ENCODE assay signal across 8 mouse cellular contexts in the genomic region with DNA sequence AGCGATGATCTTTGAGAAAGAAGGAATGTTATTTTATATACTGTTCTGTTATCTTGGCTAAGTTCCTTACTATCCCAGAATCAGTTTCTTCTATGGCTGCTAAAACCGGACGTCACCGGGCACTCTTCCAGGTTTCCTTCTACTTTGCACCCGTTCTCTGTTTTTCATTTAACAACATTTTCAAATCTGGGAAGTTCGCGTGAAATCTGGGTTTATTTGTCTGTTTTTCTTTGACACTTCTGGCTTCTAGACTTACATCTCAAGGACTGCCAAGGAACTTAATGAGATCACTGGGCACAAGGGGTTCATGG. TPM values are rescaled to one million over a fixed set of nuclear protein-coding genes. Genes with fewer than 3 reads are reported as not detected.
DNase-seq lines count a peak whose midpoint lies in the region; ATAC-seq and TF ChIP-seq lines count a peak whose summit lies in the region.

No protein-coding gene starts in this region.

- peak; percentile 18; the same call in 1 of the 2 replicates for ATAC-seq in limb, embryonic 11.5 days (ENCODE audit: insufficient number of reproducible peaks, low FRiP score, low TSS enrichment, low read depth)
- ATAC-seq in midbrain, embryonic 14.5 days (ENCODE audit: low FRiP score, low TSS enrichment) = no peak

- no peak for TF ChIP-seq CTCF in thymus, adult 2 months (IDR thresholded peaks at IDR 0.05; ENCODE audit: borderline replicate concordance, control insufficient read depth, extremely low read depth, insufficient read depth, low read length, poor library complexity)

- peak overlapping the region; percentile 39 for H3K4me2 ChIP-seq in limb, embryonic 11.5 days (ENCODE audit: low read depth, severe bottlenecking)
- H3K4me2 ChIP-seq in midbrain, embryonic 14.5 days (ENCODE audit: low read length) = peak overlapping the region; percentile 63

- no peaks in the 10 kb centered on the region for H3K27me3 ChIP-seq in thymus, adult 2 months (ENCODE audit: control insufficient read depth, insufficient read depth, low read length)
- H3K27me3 ChIP-seq in limb, embryonic 11.5 days (ENCODE audit: control insufficient read depth, insufficient read depth, low read length) = no peaks in the 10 kb centered on the region
- H3K27me3 ChIP-seq in midbrain, embryonic 14.5 days (ENCODE audit: control insufficient read depth, insufficient read depth, low read length) = no peaks in the 10 kb centered on the region

- H3K27ac ChIP-seq in thymus, adult 2 months (ENCODE audit: control insufficient read depth, insufficient read depth, low read length) = no peak overlapping the region
- no peak overlapping the region for H3K27ac ChIP-seq in limb, embryonic 11.5 days (replicated peaks; ENCODE audit: low read depth, low read length)
- peak overlapping the region; percentile 84 for H3K27ac ChIP-seq in midbrain, embryonic 14.5 days (replicated peaks; ENCODE audit: low read depth, low read length)

- H3K4me1 ChIP-seq in thymus, adult 2 months (replicated peaks; ENCODE audit: control insufficient read depth, insufficient read depth, low read length) = peaks cover 6% of the 10 kb centered on the region; the same call in 1 of the 2 replicates
- H3K4me1 ChIP-seq in limb, embryonic 11.5 days (ENCODE audit: control insufficient read depth, insufficient read depth, low read length) = no peaks in the 10 kb centered on the region
- peaks cover 14% of the 10 kb centered on the region for H3K4me1 ChIP-seq in midbrain, embryonic 14.5 days (ENCODE audit: control insufficient read depth, insufficient read depth, low read length)

- H3K4me3 ChIP-seq in thymus, adult 2 months (ENCODE audit: control insufficient read depth, insufficient read depth, low read length) = peak overlapping the region; percentile 78
- peak overlapping the region; percentile 61 for H3K4me3 ChIP-seq in limb, embryonic 11.5 days (ENCODE audit: low read depth, low read length)
- peak overlapping the region; percentile 69 for H3K4me3 ChIP-seq in midbrain, embryonic 14.5 days (replicated peaks; ENCODE audit: low read depth, low read length)

- peaks cover 3% of the 10 kb centered on the region for H3K36me3 ChIP-seq in thymus, adult 2 months (ENCODE audit: control insufficient read depth, insufficient read depth, low read length)
- no peaks in the 10 kb centered on the region for H3K36me3 ChIP-seq in limb, embryonic 11.5 days (ENCODE audit: control insufficient read depth, insufficient read depth, low read length)
- peaks cover 3% of the 10 kb centered on the region for H3K36me3 ChIP-seq in midbrain, embryonic 14.5 days (ENCODE audit: control insufficient read depth, insufficient read depth, low read length)

- no peaks in the 10 kb centered on the region for H3K9me3 ChIP-seq in limb, embryonic 11.5 days (ENCODE audit: control insufficient read depth, low read length)
- no peaks in the 10 kb centered on the region for H3K9me3 ChIP-seq in midbrain, embryonic 14.5 days (ENCODE audit: control insufficient read depth, low read length)

- WGBS in thymus, adult 2 months = 25% methylated on average over 7 of the region's 7 CpGs
- 39% methylated on average over 7 of the region's 7 CpGs for WGBS in limb, embryonic 11.5 days
- 36% methylated on average over 7 of the region's 7 CpGs for WGBS in midbrain, embryonic 14.5 days

- peak overlapping the region; percentile 44 for H3K9ac ChIP-seq in limb, embryonic 11.5 days (ENCODE audit: low read length)
- peak overlapping the region; percentile 59 for H3K9ac ChIP-seq in midbrain, embryonic 14.5 days (replicated peaks; ENCODE audit: low read length)

- no peak for TF ChIP-seq POLR2A in thymus, adult 2 months (IDR thresholded peaks at IDR 0.05; ENCODE audit: control insufficient read depth, extremely low read depth, insufficient read depth, low read length, poor library complexity)

- peak; percentile 69 for DNase-seq in adrenal gland, postnatal 14 days
- no peak for DNase-seq in adrenal gland, adult 8-10 months
- DNase-seq in thymus, adult 2 months = no peak
- DNase-seq in thymus, postnatal 0 days (ENCODE audit: low spot score) = no peak
- peak; percentile 30 to 67 for DNase-seq in heart, postnatal 14 days
- no peak for DNase-seq in limb, embryonic 11.5 days (ENCODE audit: low spot score)
- peak; percentile 42 for DNase-seq in midbrain, embryonic 14.5 days
- DNase-seq in natural killer cell, adult 2 months (ENCODE audit: low spot score in 2 of 2) = no peak

- intact Hi-C loops in heart, postnatal 14 days (cut with DNase I) = no loop called here

RNA-seq across cellular contexts. Expression of a gene that starts 0.5 kb away (rescaled TPM):
- 104 and 107 TPM in 2 replicates for total RNA-seq in adrenal gland, postnatal 14 days (2021)
- total RNA-seq in adrenal gland, adult 8-10 months (2022) = 100 to 1,000 TPM in 2 of 4 experiments, 10 to 100 TPM in 2; 96.5 to 124 (median 111) TPM
- polyA plus RNA-seq in thymus, adult 2 months (2012; rRNA removed) = 35.5 and 43.3 TPM in 2 replicates
- polyA plus RNA-seq in thymus, postnatal 0 days (2015; fragmentation: Nextera tagmentation; extraction: Ambion mirVana) = 193 and 208 TPM in 2 replicates
- 100 to 1,000 TPM in 1 of 2 experiments, 10 to 100 TPM in 1; 96.8 to 105 TPM for total RNA-seq in heart, postnatal 14 days (2021)
- polyA plus RNA-seq in limb, embryonic 11.5 days (2014; fragmentation: Nextera tagmentation; extraction: Ambion mirVana) = 145 and 153 TPM in 2 replicates
- 84.0 and 103 TPM in 2 replicates for polyA plus RNA-seq in midbrain, embryonic 14.5 days (2014; fragmentation: Nextera tagmentation; extraction: Ambion mirVana)

RNA-seq across cellular contexts. Expression of a gene that starts 57.0 kb away (rescaled TPM):
- 18.7 and 19.3 TPM in 2 replicates for total RNA-seq in adrenal gland, postnatal 14 days (2021)
- 10 to 100 TPM; 21.9 to 26.4 (median 24.3) TPM for total RNA-seq in adrenal gland, adult 8-10 months (2022)
- polyA plus RNA-seq in thymus, adult 2 months (2012; rRNA removed) = 12.8 and 15.0 TPM in 2 replicates
- polyA plus RNA-seq in thymus, postnatal 0 days (2015; fragmentation: Nextera tagmentation; extraction: Ambion mirVana) = 20.8 and 28.3 TPM in 2 replicates
- total RNA-seq in heart, postnatal 14 days (2021) = 10 to 100 TPM; 13.3 to 14.6 TPM
- 31.2 and 33.6 TPM in 2 replicates for polyA plus RNA-seq in limb, embryonic 11.5 days (2014; fragmentation: Nextera tagmentation; extraction: Ambion mirVana)
- 26.2 and 29.8 TPM in 2 replicates for polyA plus RNA-seq in midbrain, embryonic 14.5 days (2014; fragmentation: Nextera tagmentation; extraction: Ambion mirVana)

Comparison
In these comparisons a context has a peak if more than half of its experiments do, and no peak if none do; other contexts are left out.
1. DNase-seq: peak in adrenal gland, postnatal 14 days (single experiment), heart, postnatal 14 days (2 of 2) and midbrain, embryonic 14.5 days (single experiment); none in adrenal gland, adult 8-10 months (single experiment), thymus, adult 2 months (single experiment), thymus, postnatal 0 days (single experiment), limb, embryonic 11.5 days (single experiment) and natural killer cell, adult 2 months (0 of 2).
2. Peak in every context shown above with its lines, with median percentiles within 50 percentile points of each other: H3K4me3 ChIP-seq.